Mouse (Mus musculus) T-cell, adult 2 months (primary cell): ENCODE data around the gene Gm2026.
"Not testable (repeated sequence)": the region's sequence is repeated elsewhere in the genome, so short reads cannot be mapped to it uniquely, and the experiment has no call there.

Experiments
- DNase-seq: peaks from one replicate; pipeline ENCODE4 v3.0.0; 2022; ENCODE audit warnings: low spot score

Gene Gm2026

DNA sequence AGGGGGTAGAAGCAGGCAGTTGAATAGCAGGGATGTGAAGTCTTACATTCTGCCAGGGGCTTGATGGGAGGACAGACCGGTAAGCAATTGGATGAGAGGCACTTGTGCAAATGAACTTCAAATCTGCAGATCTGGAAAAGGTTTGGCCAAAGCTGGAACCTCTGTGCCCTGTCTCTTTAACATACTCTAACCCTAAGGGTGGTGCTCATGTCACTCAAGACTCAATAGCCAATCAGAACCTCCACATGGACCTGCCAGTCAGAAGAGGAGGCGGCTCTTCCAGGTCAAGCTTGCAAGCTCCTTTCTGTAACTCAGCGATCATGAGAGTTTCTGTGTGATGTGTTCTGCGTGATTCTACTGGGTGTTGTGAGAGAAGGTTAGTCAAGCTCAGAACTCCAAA is at the start of gene Gm2026:
TSS of gene Gm2026 (plus strand) at position 301 of the 400 bp plus-strand sequence.
- DNase-seq, result not testable (repeated sequence)

DNA sequence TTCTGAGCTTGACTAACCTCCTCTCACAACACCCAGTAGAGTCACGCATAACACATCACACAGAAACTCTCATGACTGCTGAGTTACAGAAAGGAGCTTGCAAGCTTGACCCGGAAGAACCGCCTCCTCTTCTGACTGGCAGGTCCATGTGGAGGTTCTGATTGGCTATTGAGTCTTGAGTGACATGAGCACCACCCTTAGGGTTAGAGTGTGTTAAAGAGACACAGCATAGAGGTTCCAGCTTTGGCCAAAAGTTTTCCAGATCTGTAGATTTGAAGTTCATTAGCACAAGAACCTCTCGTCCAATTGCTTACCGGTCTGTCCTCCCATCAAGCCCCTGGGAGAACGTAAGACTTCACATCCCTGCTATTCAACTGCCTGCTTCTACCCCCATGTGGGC is 34.1 kb upstream of the Gm2026 start, which contains the start of gene Zfp966:
TSS of gene Zfp966 (minus strand) at position 101 of the 400 bp plus-strand sequence.
- not testable (repeated sequence) for DNase-seq
